Mouse (Mus musculus): ENCODE results near the gene Krt24.

DNA sequence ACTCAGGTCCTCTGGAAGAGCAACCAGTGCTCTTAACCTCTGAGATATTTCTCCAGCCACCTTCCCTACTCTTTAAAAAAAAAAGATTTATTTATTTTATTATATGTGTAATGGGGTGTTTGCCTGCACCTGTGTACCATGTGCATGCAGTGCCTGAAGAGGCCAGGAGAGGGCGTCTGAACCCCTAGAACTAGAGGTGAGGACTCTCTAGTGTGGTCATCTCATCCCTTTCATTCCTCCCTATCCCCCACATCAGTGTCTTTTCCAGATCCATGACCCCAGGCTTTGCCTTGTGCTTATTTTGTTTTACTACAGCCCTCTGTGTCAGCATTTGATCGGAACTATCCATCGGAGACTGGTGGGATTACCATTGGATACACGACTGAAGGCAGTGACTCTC lies 35.9 kb downstream of the Krt24 start:
- peak; percentile 33; the same call in 1 of the 2 replicates for TF ChIP-seq CTCF (IDR thresholded peaks at IDR 0.05; ENCODE audit: extremely low read depth, insufficient read length, insufficient replicate concordance, low read depth, low read length)
- TF ChIP-seq POLR2A (IDR thresholded peaks at IDR 0.05; ENCODE audit: low read depth, low read length), result no peak
